Mouse (Mus musculus) megakaryocyte, embryonic 14.5 days (primary cell): ENCODE measurements around the gene Tprgl.

ENCODE experiments used
- FLI1 ChIP-seq: IDR thresholded peaks from 2 replicates; pipeline ENCODE4 v1.6.1; 2012; ENCODE audit warnings: low read length, inconsistent platforms, mixed read lengths
- GATA1 ChIP-seq: IDR thresholded peaks from 3 replicates; pipeline ENCODE4 v1.6.1; 2012; ENCODE audit warnings: mixed read lengths, low read length, inconsistent platforms, borderline replicate concordance

DNA sequence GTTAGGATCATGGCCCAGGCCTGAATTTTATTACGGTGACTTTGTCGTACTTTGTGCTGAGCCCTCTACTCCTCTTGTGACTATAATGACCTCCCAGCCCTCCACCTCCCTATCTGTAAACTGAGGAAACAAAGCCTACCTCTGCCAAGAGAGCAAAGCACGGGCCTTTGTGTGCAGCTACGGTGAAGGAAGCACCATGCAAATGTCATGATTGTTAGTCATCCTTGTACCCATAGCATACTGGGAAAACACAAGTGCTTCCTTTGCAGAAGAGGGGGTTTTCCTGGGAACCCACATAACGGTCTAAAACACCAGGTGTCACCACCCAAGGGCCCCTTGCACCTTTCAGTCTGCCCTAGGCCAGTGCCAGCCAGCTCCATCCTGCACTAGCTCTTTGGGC is 35.3 kb downstream of the Tprgl start:
- TF ChIP-seq GATA1: no peak
- no peak for TF ChIP-seq FLI1
